Mouse (Mus musculus) liver, postnatal 0 days (tissue): ENCODE measurements around the gene Gpc5. TPM values are rescaled to one million over a fixed set of nuclear protein-coding genes. Genes with fewer than 3 reads are reported as not detected.
A peak's percentile ranks its signal among the peaks of the same experiment; 100 is the strongest.

Experiments
- ATAC-seq: fragments of 200-750 bp; cut with Nextera tagmentation; 2 replicates; pipeline ENCODE4 v1.8.0; 2017; ENCODE audit warnings: mild to moderate bottlenecking, moderate library complexity
- DNase-seq: peaks from one replicate; pipeline ENCODE4 v3.0.0-alpha.2; 2016
- H3K27ac ChIP-seq: fragments of 300-500 bp; sonication (generic); 2 replicates; pipeline ENCODE4 v1.5.1; 2014; ENCODE audit warnings: antibody characterized with exemption, moderate library complexity, mild to moderate bottlenecking, low read depth
- H3K27me3 ChIP-seq: fragments of 300-500 bp; sonication (generic); 2 replicates; pipeline ENCODE4 v1.6.1; 2014; ENCODE audit warnings: low read length, control low read depth, mixed read lengths; ENCODE audit not compliant: insufficient read depth
- H3K36me3 ChIP-seq: fragments of 300-500 bp; sonication (generic); replicated peaks from 2 replicates; pipeline ENCODE4 v1.6.1; 2014; ENCODE audit warnings: mild to moderate bottlenecking, control low read depth, low read length, moderate library complexity, mixed read lengths; ENCODE audit not compliant: insufficient read depth
- H3K4me1 ChIP-seq: fragments of 300-500 bp; sonication (generic); 2 replicates; pipeline ENCODE4 v1.6.1; 2014; ENCODE audit warnings: antibody characterized with exemption, mild to moderate bottlenecking, control low read depth; ENCODE audit not compliant: insufficient read depth
- H3K4me2 ChIP-seq: fragments of 300-500 bp; sonication (generic); 2 replicates; pipeline ENCODE4 v1.6.1; 2014; ENCODE audit warnings: low read depth, mild to moderate bottlenecking, low read length, moderate library complexity, mixed read lengths
- H3K4me3 ChIP-seq: fragments of 300-500 bp; sonication (generic); 2 replicates; pipeline ENCODE4 v1.5.1; 2014; ENCODE audit warnings: low read depth, low read length
- H3K9ac ChIP-seq: fragments of 300-500 bp; sonication (generic); replicated peaks from 2 replicates; pipeline ENCODE4 v1.6.1; 2014; ENCODE audit warnings: mild to moderate bottlenecking, moderate library complexity
- H3K9me3 ChIP-seq: fragments of 300-500 bp; sonication (generic); 2 replicates; pipeline ENCODE4 v1.6.1; 2016; ENCODE audit warnings: mild to moderate bottlenecking, control low read depth, low read length, mixed read lengths
- CTCF ChIP-seq: sonication (generic); IDR thresholded peaks from 2 replicates; pipeline ENCODE4 v1.5.1; 2016; ENCODE audit warnings: antibody characterized with exemption, low read depth
- EP300 ChIP-seq: IDR thresholded peaks from 2 replicates; pipeline ENCODE4 v1.6.1; 2016; ENCODE audit warnings: antibody characterized with exemption, low read depth, mild to moderate bottlenecking
- WGBS: fragments of 180-500 bp; shearing (Covaris S2); extraction: QIAGEN DNeasy Blood & Tissue Kit; methylation state at CpG from one replicate; pipeline ENCODE4 v1.1.7; 2014; ENCODE audit not compliant: insufficient replicate concordance; 5-methylcytosine and 5-hydroxymethylcytosine counted together
- polyA plus RNA-seq: library from polyadenylated mRNA; unstranded; fragments of >200 nt; fragmentation: Nextera tagmentation; extraction: Ambion mirVana; gene quantifications from 2 replicates; pipeline ENCODE4 v1.2.1, GENCODE M21; 2015

Gene Gpc5
- polyA plus RNA-seq, 1 experiment from 2014 or later, result not detected

- ATAC-seq, result no peak
Observed at GRCm38 (mm10) chr14:115432368-115432767, 340.4 kb downstream of the Gpc5 start.

GRCm38 (mm10) chr14:115436617-115437016 lies 344.6 kb downstream of the Gpc5 start:
- Histone ChIP-seq H3K4me2 (no peak overlapping the region), H3K4me3 (no peak overlapping the region), H3K27ac (no peak overlapping the region), H3K36me3 (no peaks in the 10 kb centered on the region), H3K9ac (no peak overlapping the region), H3K27me3 (no peaks in the 10 kb centered on the region), H3K9me3 (no peaks in the 10 kb centered on the region), H3K4me1 (no peaks in the 10 kb centered on the region)
- no peak for TF ChIP-seq CTCF
- no peak for TF ChIP-seq EP300
- ATAC-seq (no peak), DNase-seq (no peak)
- 14% methylated on average over 2 of the region's 2 CpGs for WGBS

More at GRCm38 (mm10) chr14:115432368-115432767, 340.4 kb downstream of the Gpc5 start:
- H3K36me3 ChIP-seq, result no peaks in the 10 kb centered on the region
- TF ChIP-seq CTCF, result no peak
- TF ChIP-seq EP300, result no peak
- no peak overlapping the region for H3K4me3 ChIP-seq
- H3K4me2 ChIP-seq, result no peak overlapping the region
- H3K4me1 ChIP-seq, result no peaks in the 10 kb centered on the region
- no peak for DNase-seq
- WGBS, result 77% methylated on average over 3 of the region's 3 CpGs
- H3K27me3 ChIP-seq, result no peaks in the 10 kb centered on the region
- no peak overlapping the region for H3K27ac ChIP-seq
- no peak overlapping the region for H3K9ac ChIP-seq
- no peaks in the 10 kb centered on the region for H3K9me3 ChIP-seq

GRCm38 (mm10) chr14:115444789-115445770 lies 353.1 kb downstream of the Gpc5 start:
- no peak for ATAC-seq
- TF ChIP-seq CTCF, result no peak
- TF ChIP-seq EP300, result no peak
- Histone ChIP-seq H3K27ac (no peak overlapping the region), H3K36me3 (no peaks in the 10 kb centered on the region), H3K4me2 (no peak overlapping the region), H3K9ac (no peak overlapping the region), H3K4me1 (no peaks in the 10 kb centered on the region), H3K4me3 (no peak overlapping the region), H3K27me3 (no peaks in the 10 kb centered on the region), H3K9me3 (no peaks in the 10 kb centered on the region)
- WGBS, result 79% methylated on average over 10 of the region's 10 CpGs
- DNase-seq, result no peak

- no peaks in the 10 kb centered on the region for H3K9me3 ChIP-seq
- H3K36me3 ChIP-seq, result no peaks in the 10 kb centered on the region
- ATAC-seq (no peak), DNase-seq (no peak)
- no peak overlapping the region for H3K9ac ChIP-seq
- TF ChIP-seq EP300 (no peak), CTCF (peak; percentile 42)
- no peaks in the 10 kb centered on the region for H3K4me1 ChIP-seq
- 55% methylated on average over 2 of the region's 2 CpGs for WGBS
- H3K27ac ChIP-seq, result no peak overlapping the region
- no peak overlapping the region for H3K4me2 ChIP-seq
- H3K27me3 ChIP-seq, result no peaks in the 10 kb centered on the region
- H3K4me3 ChIP-seq, result no peak overlapping the region
Observed at GRCm38 (mm10) chr14:115450938-115451337, 358.9 kb downstream of the Gpc5 start.

- no peaks in the 10 kb centered on the region for H3K4me1 ChIP-seq
- H3K4me3 ChIP-seq, result no peak overlapping the region
- TF ChIP-seq EP300 (no peak), CTCF (no peak)
- no peak overlapping the region for H3K4me2 ChIP-seq
- no peaks in the 10 kb centered on the region for H3K36me3 ChIP-seq
- ATAC-seq (no peak), DNase-seq (no peak)
- H3K27ac ChIP-seq, result no peak overlapping the region
- no peaks in the 10 kb centered on the region for H3K9me3 ChIP-seq
- H3K27me3 ChIP-seq, result no peaks in the 10 kb centered on the region
- H3K9ac ChIP-seq, result no peak overlapping the region
- WGBS, result 54% methylated on average over 5 of the region's 5 CpGs
Observed at GRCm38 (mm10) chr14:115467960-115468359, 375.9 kb downstream of the Gpc5 start.

DNA sequence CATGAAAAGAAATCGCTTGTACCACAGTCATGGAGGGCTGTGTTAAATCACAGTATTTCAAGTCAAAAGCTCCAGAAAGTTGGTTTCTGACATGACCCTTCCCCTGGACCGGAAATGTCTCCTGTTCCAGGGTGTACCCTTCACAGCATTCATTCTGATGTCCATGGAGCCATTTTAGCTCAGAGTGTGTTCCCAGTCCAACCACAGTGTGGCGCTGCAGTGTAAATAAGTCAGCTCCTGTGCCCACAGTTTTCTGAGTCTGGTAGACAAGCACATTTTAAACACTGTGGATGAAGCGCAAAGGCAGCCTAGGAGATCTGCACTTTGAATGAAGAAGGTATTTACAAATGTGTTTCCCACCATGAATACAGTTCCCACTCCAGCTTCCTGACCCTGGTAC lies 383.2 kb downstream of the Gpc5 start:
- no peak for TF ChIP-seq EP300
- TF ChIP-seq CTCF, result peak; percentile 49
- H3K4me3 ChIP-seq, result no peak overlapping the region
- no peak overlapping the region for H3K4me2 ChIP-seq
- no peaks in the 10 kb centered on the region for H3K27me3 ChIP-seq
- WGBS, result 40% methylated on average over 4 of the region's 4 CpGs
- no peak overlapping the region for H3K9ac ChIP-seq
- no peaks in the 10 kb centered on the region for H3K9me3 ChIP-seq
- no peak overlapping the region for H3K27ac ChIP-seq
- ATAC-seq, result peak; percentile 33
- peak; percentile 24 for DNase-seq
- no peaks in the 10 kb centered on the region for H3K36me3 ChIP-seq
- no peaks in the 10 kb centered on the region for H3K4me1 ChIP-seq
